Mouse (Mus musculus): ENCODE data around the gene Nckap5.

The Nckap5 gene

DNA sequence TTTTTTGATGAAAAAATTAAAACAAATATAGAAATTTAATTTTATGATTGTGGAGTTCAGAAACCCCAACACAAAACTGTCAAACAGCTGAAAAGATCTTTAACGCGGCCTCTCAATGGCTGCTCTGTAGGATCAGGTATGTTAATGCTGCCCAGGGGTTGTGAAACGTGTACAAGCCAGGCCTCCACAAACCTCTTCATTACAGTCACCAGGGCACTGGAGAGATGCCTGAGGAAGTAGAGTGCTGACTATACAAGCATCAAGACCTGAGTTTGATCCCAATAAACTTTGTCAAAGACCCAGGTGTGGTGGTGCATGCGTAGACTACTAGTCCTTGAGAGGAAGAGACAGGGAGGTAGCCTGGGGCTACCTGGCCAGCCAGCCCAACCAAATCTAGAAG lies 222.0 kb downstream of the Nckap5 start:
- DNase-seq: no peak

DNA sequence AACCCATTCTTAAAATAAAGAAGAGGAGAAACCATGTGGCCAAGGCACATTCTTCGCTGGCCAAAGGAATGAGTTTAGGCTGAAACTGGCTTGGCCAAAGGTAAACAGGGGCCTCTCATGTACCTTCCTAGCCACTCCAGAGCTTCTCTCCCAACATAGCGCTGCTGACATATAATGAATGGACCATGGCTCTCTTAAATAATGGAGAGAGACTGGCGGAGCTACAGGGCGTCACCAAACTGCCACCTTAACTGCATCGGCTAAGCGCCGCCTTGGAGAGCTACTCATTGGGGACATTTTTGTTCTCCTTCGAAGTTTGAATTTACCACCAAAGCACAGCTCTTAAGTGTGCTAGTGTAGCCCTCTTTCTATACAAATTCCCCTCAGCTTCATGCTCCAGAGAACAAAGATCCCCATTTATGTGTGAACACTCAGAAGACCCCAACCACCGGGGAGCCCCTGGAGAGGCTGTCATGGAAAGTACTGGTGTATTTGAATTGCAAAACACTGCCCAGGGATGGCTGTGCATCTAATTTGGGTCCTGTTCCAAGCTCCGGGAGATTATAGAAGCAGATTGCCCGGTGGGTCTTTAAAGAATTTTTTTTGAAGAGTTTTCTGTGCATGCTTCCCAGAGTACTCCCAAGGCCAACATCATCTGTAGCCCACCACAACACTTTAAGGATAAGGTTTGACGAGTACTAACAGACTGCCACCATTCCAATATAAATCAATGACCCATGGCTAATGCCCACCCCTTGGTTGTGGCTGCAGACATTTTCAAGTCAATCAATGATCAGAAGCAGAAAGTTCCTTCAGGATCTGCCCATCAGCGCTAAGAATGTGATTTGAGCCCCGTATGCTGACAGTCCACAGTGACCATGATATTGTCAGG lies 224.2 kb downstream of the Nckap5 start:
- DNase-seq: no peak

GRCm38 (mm10) chr1:126604551-126604950 lies 226.0 kb downstream of the Nckap5 start:
- DNase-seq: peak; percentile 59

DNA sequence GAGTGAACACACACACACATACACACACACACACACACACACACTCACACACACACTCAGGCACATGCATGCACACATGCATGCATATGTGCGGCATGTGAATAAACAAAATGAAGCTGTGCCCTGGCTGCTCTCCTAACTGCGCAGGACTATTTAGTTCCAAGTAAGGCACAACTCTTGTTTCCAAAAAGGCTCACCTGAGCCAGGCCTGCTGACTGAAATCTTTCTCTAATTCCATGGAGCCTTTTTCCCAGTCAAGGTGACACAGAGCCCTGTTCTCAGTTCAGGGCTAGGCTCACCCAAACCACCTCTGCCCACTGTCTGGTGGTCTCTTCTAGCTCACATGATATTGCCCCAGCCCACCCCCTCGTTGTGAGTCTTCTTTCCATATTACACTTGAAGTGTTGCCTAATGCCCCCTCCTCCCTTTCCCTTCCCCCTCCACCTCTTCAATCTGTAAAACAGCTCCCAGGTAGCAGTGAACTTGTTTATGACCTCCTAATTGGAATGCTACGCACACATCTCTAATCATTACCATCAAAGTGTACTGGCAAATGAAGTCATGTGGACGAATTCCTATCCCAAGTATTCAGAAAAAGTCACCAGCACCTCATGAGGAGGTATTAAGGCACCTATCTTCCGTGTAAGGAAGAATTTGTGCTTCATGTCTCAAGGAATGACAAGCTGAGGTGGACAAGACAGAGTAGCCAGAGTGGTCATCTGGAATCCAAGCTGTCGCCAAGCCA lies 226.7 kb downstream of the Nckap5 start:
- peak; percentile 32 for DNase-seq

DNA sequence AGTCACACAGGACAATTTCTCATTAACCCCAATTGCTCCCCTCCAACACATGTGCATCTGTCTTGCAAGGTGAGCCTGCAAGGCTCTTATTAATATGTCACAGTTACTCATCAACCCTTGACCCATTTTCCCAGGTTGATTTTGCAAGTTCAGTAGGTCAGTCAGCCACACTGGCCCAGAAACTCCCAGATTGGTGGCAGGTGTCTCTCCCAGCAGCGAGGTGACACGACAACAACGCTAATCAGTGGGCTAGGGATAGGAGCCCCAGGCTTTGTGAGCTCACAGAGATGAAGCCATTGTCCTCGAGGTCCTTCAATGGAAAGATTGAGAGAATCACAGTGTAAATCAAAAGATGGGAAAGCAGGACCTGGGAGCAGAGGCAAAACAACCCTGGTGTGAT lies 230.0 kb downstream of the Nckap5 start:
- no peak for DNase-seq

DNA sequence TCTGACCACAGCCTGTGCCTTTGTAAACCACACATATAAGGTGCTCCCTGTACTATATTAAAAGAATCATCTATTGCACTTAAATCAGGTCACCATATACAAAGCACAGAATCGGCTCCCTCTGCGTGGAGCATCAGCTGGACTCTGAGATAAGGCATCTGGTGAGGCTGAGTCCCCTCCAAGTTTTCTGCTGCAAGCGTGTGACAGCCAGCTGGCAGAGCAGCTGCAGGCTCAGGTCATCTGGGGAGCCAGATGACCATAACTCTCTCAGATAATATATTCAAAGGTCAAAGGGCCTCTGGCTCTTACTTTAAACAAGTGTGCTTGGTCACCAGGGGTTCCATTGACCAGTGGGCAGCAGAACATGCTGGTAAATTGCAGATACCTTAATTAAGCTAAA lies 233.2 kb downstream of the Nckap5 start:
- no peak for DNase-seq

GRCm38 (mm10) chr1:126594796-126595195 lies 235.8 kb downstream of the Nckap5 start:
- no peak for DNase-seq

GRCm38 (mm10) chr1:126593044-126593805 lies 237.4 kb downstream of the Nckap5 start:
- peak; percentile 28 for DNase-seq

DNA sequence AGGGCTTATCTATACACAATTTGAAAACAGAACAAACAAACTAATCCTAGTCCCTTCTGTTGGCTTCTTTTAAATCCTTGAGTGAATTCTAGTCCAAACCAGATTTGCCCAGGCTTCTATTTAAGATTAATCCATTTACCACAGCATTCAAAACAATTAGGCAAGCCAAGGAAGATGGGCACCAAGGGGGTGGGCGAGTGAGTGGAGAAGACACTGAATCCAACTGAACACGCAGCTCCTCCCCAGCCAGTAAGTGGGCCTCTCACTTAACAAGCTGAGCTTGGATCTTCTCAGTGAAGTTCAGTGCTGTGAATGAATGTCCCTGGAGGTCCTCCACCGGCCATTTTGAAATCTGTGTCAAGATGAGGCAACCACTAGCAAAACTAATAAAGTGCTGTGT lies 239.7 kb downstream of the Nckap5 start:
- no peak for DNase-seq

DNA sequence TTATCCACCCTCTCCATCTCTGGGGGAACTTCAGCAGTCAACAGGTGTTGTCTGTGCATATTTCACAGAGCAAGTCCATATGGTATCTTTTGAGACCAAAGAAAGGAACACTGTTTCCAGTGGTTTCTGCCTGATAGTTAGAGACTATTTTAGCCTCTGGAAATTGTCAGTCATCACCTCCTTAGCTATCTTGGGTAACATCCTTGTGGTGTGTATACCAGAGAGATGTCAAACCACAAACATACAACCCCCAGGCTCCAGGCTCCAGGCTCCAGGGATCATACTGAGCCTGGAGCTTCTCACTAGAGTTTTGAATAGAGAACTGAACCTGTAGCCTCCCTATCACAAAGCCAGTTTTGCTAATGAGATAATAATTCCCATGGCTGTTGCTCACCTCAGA lies 252.4 kb downstream of the Nckap5 start:
- DNase-seq: no peak

DNA sequence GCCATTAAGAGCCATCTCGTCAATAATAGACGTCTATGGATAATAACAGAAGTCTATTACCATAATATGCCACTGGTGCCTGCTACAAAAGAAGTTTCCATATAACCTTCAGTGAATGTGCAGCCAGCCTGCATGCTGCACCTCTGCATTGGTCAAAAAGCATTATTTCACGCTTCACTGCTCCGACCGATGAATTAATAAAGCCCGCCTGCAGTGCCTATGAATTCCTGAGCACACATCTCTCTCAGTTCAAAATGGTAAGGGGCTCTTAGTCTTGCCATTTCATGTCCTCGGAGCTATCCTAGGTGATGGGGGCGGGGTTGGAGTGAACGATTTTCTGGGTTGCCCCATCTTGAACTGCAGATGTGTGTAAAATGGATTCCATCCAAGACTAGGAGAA lies 256.3 kb downstream of the Nckap5 start:
- DNase-seq: no peak

- no peak for DNase-seq
These were observed 256.9 kb downstream of the Nckap5 start for GRCm38 (mm10) chr1:126573714-126574113.

GRCm38 (mm10) chr1:126573097-126573496 lies 257.5 kb downstream of the Nckap5 start:
- DNase-seq: no peak

GRCm38 (mm10) chr1:126569611-126570238 lies 260.9 kb downstream of the Nckap5 start:
- no peak for DNase-seq

DNA sequence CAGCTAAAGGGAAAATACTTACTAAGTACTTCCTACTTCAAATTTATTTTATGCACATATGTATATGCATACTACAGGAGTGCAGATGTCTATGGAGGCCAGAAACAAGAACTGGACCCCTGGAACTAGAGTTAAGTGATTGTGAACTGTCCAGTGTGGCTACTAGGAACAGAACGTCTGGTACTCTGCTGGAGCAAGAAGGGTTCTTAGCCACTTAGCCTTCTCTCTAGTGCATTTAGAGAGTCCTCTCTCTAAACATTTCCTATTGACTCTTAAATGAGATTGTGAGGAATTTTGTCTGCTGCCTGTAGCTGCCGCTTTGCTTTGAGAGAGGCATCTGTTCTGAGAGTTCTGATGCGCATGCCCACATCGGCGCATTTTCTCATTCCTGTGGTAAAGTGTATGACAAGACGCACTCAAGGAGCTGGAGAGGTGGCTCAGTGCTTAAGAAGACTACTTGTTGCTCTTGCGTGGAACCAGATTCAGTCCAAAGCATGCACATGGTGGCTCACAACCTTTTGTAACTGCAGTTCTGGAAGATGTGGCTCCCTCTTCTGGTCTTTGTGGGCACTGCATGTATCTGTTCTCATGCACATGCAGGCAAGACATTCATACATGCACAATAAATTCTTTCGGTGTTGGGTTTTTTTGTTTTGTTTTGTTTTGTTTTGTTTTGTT lies 261.9 kb downstream of the Nckap5 start:
- DNase-seq: peak; percentile 35

GRCm38 (mm10) chr1:126565151-126565725 lies 265.4 kb downstream of the Nckap5 start:
- no peak for DNase-seq

DNA sequence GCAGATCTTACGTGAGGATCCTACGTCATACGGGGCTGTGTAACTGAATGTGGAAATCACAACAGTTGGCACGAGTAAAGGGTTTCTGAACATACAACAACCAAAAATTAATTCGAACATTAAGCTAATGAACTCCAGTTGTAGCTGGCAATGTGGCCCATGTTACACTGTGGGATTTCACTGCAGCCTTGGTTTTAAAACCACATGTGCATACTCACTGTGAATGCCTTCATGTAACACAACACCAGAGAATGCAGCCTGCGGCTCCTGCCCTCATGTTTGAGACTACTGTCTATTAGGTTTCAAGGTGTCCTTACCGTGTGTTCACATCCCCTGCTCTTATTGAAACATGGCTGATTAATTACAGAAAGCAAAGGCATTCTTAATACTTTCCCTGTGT lies 269.7 kb downstream of the Nckap5 start:
- DNase-seq: no peak

DNA sequence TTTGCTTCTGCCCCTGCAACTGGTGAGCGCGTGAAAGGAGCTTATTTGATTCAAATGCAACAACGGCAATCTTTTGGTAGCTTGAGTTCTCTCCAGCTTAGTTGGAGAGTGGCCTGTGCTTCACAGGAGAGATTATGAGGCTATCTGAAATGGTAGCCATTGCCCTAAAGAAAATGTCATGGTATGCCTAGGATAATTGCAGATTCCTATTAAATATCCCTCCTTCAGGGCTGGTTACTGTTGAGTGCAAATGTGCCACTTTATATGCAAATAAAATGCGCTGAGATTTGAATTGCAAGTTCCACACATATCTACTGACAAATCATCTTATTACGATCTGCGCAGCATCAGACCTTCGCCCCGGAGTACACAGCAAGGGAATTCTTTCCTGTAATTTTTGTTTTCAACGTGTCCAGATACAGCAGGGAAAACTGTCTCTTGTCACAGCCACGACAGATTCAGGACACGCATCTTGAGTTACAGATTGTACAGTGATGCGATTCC lies 272.8 kb downstream of the Nckap5 start:
- DNase-seq: no peak

- DNase-seq: no peak
These were observed 282.6 kb downstream of the Nckap5 start for GRCm38 (mm10) chr1:126547979-126548378.

- DNase-seq: no peak
These were observed 286.1 kb downstream of the Nckap5 start for GRCm38 (mm10) chr1:126544471-126544870.

DNA sequence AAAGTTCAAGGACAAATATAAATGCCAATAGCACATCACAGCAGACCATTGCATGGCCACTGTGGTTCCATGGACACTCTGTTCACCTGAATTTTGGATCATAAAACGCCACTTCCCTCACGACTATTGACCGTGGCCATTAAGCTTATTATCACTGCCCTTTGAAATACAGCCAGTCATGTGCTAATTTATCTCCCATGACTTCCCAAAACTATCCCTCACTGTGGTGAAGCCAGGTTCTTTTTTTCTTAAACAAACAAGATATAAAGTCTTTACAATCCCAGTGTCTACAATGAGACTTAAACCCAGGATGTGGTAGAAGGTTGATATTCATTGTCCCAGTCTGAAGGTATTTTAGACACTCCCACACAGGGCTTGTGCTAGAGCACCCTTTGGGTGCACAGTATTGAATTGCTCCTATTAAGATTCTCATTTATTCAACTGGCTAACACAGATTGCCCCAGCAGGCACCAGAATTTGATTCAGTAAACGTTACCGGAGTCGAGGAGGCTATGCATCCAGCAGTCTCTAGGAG lies 293.3 kb downstream of the Nckap5 start:
- DNase-seq: no peak
